Mouse (Mus musculus) large intestine, adult 2 months (tissue): Measurements from ENCODE around the gene Rack1. TPM values are rescaled to one million over a fixed set of nuclear protein-coding genes. Genes with fewer than 3 reads are reported as not detected.
"Not testable (repeated sequence)": the region's sequence is repeated elsewhere in the genome, so short reads cannot be mapped to it uniquely, and the experiment has no call there.

Experiments
- DNase-seq: peaks from one replicate; pipeline ENCODE4 v3.0.0-alpha.2; 2012; ENCODE audit warnings: low read depth, low spot score
- WGBS: fragments of 180-500 bp; shearing (Covaris S2); methylation state at CpG from one replicate; pipeline ENCODE4 v1.1.7; 2018; 5-methylcytosine and 5-hydroxymethylcytosine counted together
- polyA plus RNA-seq: library from polyadenylated mRNA; depleted of rRNA; stranded (reverse); fragments of >200 nt; gene quantifications from 2 replicates; pipeline ENCODE4 v1.2.3, GENCODE M21; 2012

Rack1 gene
- polyA plus RNA-seq, 1 experiment: 2,324 TPM

- WGBS: 79% methylated on average over 6 of the region's 6 CpGs
- no peak for DNase-seq
Measured at GRCm38 (mm10) chr11:48835923-48836322, 35.8 kb downstream of the Rack1 start.

GRCm38 (mm10) chr11:48836990-48837309, 36.8 kb downstream of the Rack1 start:
- WGBS: 19% methylated on average over 11 of the region's 11 CpGs
- DNase-seq: no peak

GRCm38 (mm10) chr11:48837310-48838180, 37.4 kb downstream of the Rack1 start:
- DNase-seq: no peak
- 1% methylated on average over 77 of the region's 77 CpGs for WGBS

GRCm38 (mm10) chr11:48838181-48838797, 38.2 kb downstream of the Rack1 start:
- DNase-seq: no peak
- WGBS: 1% methylated on average over 16 of the region's 16 CpGs

GRCm38 (mm10) chr11:48838879-48839680, 38.9 kb downstream of the Rack1 start:
- DNase-seq: no peak
- 85% methylated on average over 10 of the region's 10 CpGs for WGBS

- no peak for DNase-seq
Measured at GRCm38 (mm10) chr11:48840805-48841204, 40.7 kb downstream of the Rack1 start.

GRCm38 (mm10) chr11:48841213-48841612, 41.1 kb downstream of the Rack1 start:
- 76% methylated on average over 5 of the region's 5 CpGs for WGBS
- no peak for DNase-seq

- WGBS: 77% methylated on average over 4 of the region's 4 CpGs
- DNase-seq: no peak
Measured at GRCm38 (mm10) chr11:48842378-48842792, 42.3 kb downstream of the Rack1 start.

- 83% methylated on average over 11 of the region's 11 CpGs for WGBS
- no peak for DNase-seq
Measured at GRCm38 (mm10) chr11:48843202-48843601, 43.1 kb downstream of the Rack1 start.

- DNase-seq: no peak
- WGBS: 64% methylated on average over 6 of the region's 6 CpGs
Measured at GRCm38 (mm10) chr11:48844309-48844708, 44.2 kb downstream of the Rack1 start.

GRCm38 (mm10) chr11:48845244-48845815, 45.2 kb downstream of the Rack1 start:
- WGBS: 20% methylated on average over 13 of the region's 13 CpGs
- no peak for DNase-seq

GRCm38 (mm10) chr11:48846362-48846761, 46.2 kb downstream of the Rack1 start:
- WGBS: 80% methylated on average over 2 of the region's 2 CpGs
- not testable (repeated sequence) for DNase-seq

- no peak for DNase-seq
- 84% methylated on average over 5 of the region's 5 CpGs for WGBS
Measured at GRCm38 (mm10) chr11:48846881-48847280, 46.7 kb downstream of the Rack1 start.

- no peak for DNase-seq
- WGBS: 16% methylated on average over 2 of the region's 2 CpGs
Measured at GRCm38 (mm10) chr11:48850240-48850639, 50.1 kb downstream of the Rack1 start.

GRCm38 (mm10) chr11:48851270-48851995, 51.3 kb downstream of the Rack1 start:
- DNase-seq: no peak
- WGBS: 62% methylated on average over 4 of the region's 4 CpGs

GRCm38 (mm10) chr11:48852190-48852589, 52.1 kb downstream of the Rack1 start:
- DNase-seq: no peak

GRCm38 (mm10) chr11:48852624-48853473, 52.7 kb downstream of the Rack1 start:
- no peak for DNase-seq
- 14% methylated on average over 23 of the region's 23 CpGs for WGBS

More at GRCm38 (mm10) chr11:48852190-48852589, 52.1 kb downstream of the Rack1 start:
- WGBS: 81% methylated on average over 4 of the region's 4 CpGs

GRCm38 (mm10) chr11:48853474-48854180, 53.5 kb downstream of the Rack1 start:
- DNase-seq: no peak
- 3% methylated on average over 31 of the region's 31 CpGs for WGBS
